Mouse (Mus musculus) layer of hippocampus, adult 2 months (tissue): ENCODE measurements around the gene Abcf1. TPM values are rescaled to one million over a fixed set of nuclear protein-coding genes. Genes with fewer than 3 reads are reported as not detected.

Source experiments
- DNase-seq, 2 experiments: peaks; one replicate each; pipeline ENCODE4 v3.0.0; 2022; ENCODE audit warnings: low spot score in 2 of 2
- H3K27ac ChIP-seq: fragments of 200-600 bp; 2 replicates; pipeline ENCODE4 v1.8.1; 2022
- H3K4me3 ChIP-seq: fragments of 200-600 bp; 2 replicates; pipeline ENCODE4 v1.8.1; 2022; ENCODE audit warnings: mild to moderate bottlenecking
- CTCF ChIP-seq: fragments of 200-600 bp; conservative IDR thresholded peaks from 2 replicates; pipeline ENCODE4 v1.8.1; 2022; ENCODE audit warnings: antibody characterized with exemption, mild to moderate bottlenecking, moderate library complexity
- total RNA-seq, 2 experiments: library from RNA; stranded (reverse); gene quantifications; 2 replicates each; pipeline ENCODE4 v1.2.3; 2021

Abcf1 gene
- total RNA-seq, 2 experiments from 2014 or later, result 69.9 to 77.3 TPM

- no peak for DNase-seq
- Histone ChIP-seq H3K4me3 (no peak overlapping the region; the same call in 1 of the 2 replicates), H3K27ac (no peak overlapping the region)
- TF ChIP-seq CTCF, result no peak
These were observed 28.4 kb upstream of the Abcf1 start for GRCm38 (mm10) chr17:35997713-35998510.

DNA sequence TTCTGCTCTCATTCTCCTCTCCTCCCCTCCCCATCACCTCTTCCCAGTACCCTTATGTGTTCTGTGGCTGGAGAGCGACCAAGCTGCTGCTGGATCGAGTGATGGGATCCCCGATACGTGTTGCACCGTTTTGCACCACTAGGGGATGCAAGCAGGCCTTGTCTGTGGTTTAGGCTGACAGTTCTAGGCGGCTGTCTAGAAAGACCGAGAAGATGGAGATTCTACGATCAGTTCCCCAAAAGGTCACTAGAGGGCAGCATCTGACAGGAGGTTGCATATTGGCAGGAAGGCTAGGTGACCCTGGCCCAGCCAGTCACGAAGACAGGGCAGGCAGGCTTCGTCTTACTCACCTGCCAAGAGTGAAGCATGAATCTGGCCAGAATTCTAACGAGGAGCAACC is 27.4 kb upstream of the Abcf1 start:
- H3K4me3 ChIP-seq, result peak overlapping the region; percentile 5; the same call in 1 of the 2 replicates
- 0 out of 2 replicates have a peak overlapping the region, but pooled peaks have one; percentile 16 for H3K27ac ChIP-seq
- peak; percentile 87 for TF ChIP-seq CTCF
- DNase-seq, result peak; percentile 94 to 96

DNA sequence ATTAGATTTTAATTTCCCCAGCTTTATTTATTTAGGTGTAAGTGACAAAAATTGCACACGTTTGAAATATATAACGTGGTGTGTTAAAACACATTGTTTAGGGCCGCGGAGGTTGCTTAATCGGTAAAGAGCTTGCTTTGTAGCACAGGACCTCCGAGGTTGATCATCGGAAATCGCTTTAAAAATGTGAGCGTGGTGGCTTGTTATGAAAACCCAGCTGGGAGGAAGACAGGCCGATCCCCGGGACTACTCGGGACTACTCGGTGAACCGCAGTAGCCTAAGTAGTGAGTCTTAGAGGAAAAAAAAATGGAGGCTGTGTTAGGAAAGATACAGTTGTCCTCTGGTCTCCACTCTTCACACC is 25.3 kb upstream of the Abcf1 start:
- Histone ChIP-seq H3K27ac (peak overlapping the region; percentile 88), H3K4me3 (peak overlapping the region; percentile 78)
- no peak for TF ChIP-seq CTCF
- DNase-seq, result no peak

- DNase-seq, result peak; percentile 78 to 86
- TF ChIP-seq CTCF, result no peak
- Histone ChIP-seq H3K4me3 (peak overlapping the region; percentile 78), H3K27ac (peak overlapping the region; percentile 88)
These were observed 24.8 kb upstream of the Abcf1 start for GRCm38 (mm10) chr17:35994175-35994878.

GRCm38 (mm10) chr17:35993675-35994074 is 24.1 kb upstream of the Abcf1 start:
- peak; percentile 78 for DNase-seq
- Histone ChIP-seq H3K27ac (peak overlapping the region; percentile 88), H3K4me3 (peak overlapping the region; percentile 78)
- TF ChIP-seq CTCF, result peak; percentile 99

- TF ChIP-seq CTCF, result no peak
- Histone ChIP-seq H3K4me3 (no peak overlapping the region), H3K27ac (no peak overlapping the region)
- DNase-seq, result no peak
These were observed 22.2 kb upstream of the Abcf1 start for GRCm38 (mm10) chr17:35991781-35992180.

DNA sequence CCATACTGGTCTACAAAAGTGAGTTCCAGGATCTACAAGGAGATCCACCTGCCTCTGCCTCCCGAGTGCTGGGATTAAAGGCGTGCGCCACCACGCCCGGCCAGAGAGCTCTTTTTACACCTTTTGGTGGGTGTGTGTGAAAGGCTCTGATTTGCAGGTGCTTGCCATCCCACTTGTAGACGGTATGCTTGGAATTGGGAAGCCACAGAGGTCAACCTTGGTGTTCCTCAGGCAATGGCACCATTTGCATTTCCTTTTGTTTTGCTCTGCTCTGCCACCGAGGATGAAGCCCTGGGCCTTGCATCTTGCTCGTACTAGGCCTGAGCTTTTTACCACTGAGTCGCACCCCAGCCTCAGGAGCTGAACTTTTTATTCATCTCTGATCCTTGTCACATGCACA is 12.2 kb upstream of the Abcf1 start:
- no peak overlapping the region for H3K4me3 ChIP-seq
- H3K27ac ChIP-seq, result no peak overlapping the region
- TF ChIP-seq CTCF, result no peak
- no peak for DNase-seq

GRCm38 (mm10) chr17:35980363-35980754 is 10.8 kb upstream of the Abcf1 start:
- TF ChIP-seq CTCF, result no peak
- peak; percentile 33 to 53 for DNase-seq
- Histone ChIP-seq H3K4me3 (peak overlapping the region; percentile 84), H3K27ac (peak overlapping the region; percentile 96)

- Histone ChIP-seq H3K4me3 (peak within 1 kb of the TSS; percentile 84), H3K27ac (peak within 1 kb of the TSS; percentile 96)
- peak; percentile 85 for DNase-seq
- peak; percentile 51 for TF ChIP-seq CTCF
These were observed 10.1 kb upstream of the Abcf1 start, which contains the start of the genes Gnl1 and Prr3 for GRCm38 (mm10) chr17:35979401-35980362. Gnl1 (plus strand) TSS chr17:35979851. Prr3 (minus strand) TSS chr17:35980236.

DNA sequence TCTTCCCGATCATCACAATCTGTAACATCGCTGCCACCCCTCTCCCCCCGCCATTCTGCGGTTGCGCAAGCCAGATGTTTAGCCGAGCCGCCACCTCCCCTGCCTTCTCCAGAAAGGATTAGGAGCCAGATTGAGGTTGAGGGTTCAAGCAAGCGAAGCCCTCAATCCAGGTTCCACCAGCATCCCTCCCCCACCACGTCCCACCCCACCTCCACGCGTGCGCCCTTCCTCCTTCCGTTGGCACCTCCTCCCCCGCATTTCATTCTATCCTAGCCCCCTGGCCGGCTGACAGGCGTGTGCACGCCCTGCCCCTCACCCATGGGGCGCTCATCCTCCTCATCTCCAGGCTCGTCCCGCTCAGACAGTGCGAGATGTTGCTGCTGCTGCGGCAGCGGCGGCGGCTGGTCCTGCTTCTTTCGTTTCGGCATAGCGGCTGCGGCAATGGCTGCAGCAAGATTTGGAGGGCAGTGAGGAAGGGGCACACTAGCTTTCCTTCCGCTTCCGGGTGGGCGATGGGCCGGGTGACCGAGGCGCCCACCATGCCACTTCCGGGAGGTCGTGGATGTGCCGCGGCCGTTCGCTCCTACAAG is 9.3 kb upstream of the Abcf1 start:
- Histone ChIP-seq H3K27ac (peak overlapping the region; percentile 96), H3K4me3 (peak overlapping the region; percentile 84)
- DNase-seq, result peak; percentile 27 to 87
- no peak for TF ChIP-seq CTCF

- H3K4me3 ChIP-seq, result no peak overlapping the region
- no peak overlapping the region for H3K27ac ChIP-seq
- TF ChIP-seq CTCF, result no peak
- DNase-seq, result no peak
These were observed 2.6 kb upstream of the Abcf1 start for GRCm38 (mm10) chr17:35972131-35972530.

- no peak overlapping the region for H3K27ac ChIP-seq
- no peak for DNase-seq
These were observed 1.9 kb downstream of the Abcf1 start for GRCm38 (mm10) chr17:35967621-35968020.

More at GRCm38 (mm10) chr17:35967621-35968020, 1.9 kb downstream of the Abcf1 start:
- TF ChIP-seq CTCF, result no peak
- no peak overlapping the region for H3K4me3 ChIP-seq
